Mouse (Mus musculus) CH12F3 (cell line): ENCODE measurements around the gene Tsx.
"Not testable (repeated sequence)": the region's sequence is repeated elsewhere in the genome, so short reads cannot be mapped to it uniquely, and the experiment has no call there.

Source experiments
- in situ Hi-C: fragments of 300-500 bp; cut with MboI; formaldehyde crosslinking; loops from 2 replicates; pipeline ENCODE4 v1.14.3; 2020; ENCODE audit warnings: low sequenced_read_pairs

Gene Tsx

DNA sequence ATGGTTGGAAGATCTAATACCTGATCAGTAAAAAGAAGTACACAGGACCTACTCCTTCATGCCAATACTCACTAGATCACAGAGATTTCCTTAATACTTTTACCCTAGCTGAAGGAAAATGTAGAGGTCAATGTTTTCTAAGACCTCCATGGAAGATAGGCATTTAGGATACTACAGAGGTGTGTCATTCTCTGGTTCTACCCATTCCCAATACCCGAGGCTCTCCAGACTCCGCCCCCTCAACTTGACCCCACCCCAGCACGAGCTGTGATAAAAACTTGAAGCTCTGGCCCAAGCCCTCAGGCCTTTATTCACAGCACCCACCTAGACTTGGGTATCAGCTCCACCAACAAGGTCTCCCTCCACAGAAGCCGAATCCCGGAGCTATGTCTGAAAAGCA, at the start of gene Tsx:
Gene Tsx (plus strand): TSS at position 301 of the 400 bp plus-strand sequence.
- in situ Hi-C loops: no loop called here

GRCm38 (mm10) chrX:103366201-103366600, 48.1 kb upstream of the Tsx start:
- in situ Hi-C loops: loop anchor here (10.0 kb wide), 1 partner anchor 101 kb away; no protein-coding TSS in a partner anchor

DNA sequence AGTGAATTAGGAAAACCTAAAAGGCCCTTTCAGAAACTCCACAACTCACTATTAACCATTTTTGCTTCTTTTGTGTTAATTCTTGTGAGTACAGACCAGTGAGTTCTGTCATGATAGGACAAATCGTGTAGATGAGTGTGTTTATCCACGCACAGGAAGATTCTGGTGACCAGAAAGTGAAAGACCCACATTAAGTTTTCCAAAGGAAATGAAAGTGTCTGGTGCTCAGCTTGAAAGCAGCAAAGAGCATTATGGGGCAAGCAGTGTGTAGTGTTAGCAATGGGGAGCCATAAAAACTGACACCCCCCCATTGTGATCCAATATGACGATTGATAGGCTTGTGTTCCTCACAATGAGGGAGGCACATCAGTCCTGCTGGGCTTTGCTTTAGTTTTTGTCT, 45.6 kb upstream of the Tsx start:
- in situ Hi-C loops: loop anchor here (10.0 kb wide), 1 partner anchor 104 kb away; no protein-coding TSS in a partner anchor

- in situ Hi-C loops: no loop called here
Measured at GRCm38 (mm10) chrX:103371221-103371620, 43.0 kb upstream of the Tsx start.

DNA sequence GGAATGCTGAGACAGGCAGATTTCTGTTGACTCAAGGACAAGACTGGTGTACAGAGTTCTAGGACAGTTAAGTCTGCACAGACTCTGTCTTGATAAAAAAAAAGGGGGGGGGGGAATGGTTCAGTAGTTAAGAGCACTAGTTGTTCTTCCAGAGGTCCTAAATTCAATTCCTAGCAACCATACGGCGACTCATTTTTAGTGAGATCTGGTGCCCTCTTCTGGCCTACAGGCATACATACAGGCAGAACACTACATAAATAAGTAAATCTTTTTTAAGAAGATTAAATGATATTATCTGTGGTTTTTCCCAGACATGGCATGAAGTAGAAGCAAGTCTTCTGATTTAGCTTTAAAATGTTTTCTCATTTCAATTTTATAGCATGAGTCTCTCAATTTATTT, 42.6 kb upstream of the Tsx start:
- in situ Hi-C loops: no loop called here

DNA sequence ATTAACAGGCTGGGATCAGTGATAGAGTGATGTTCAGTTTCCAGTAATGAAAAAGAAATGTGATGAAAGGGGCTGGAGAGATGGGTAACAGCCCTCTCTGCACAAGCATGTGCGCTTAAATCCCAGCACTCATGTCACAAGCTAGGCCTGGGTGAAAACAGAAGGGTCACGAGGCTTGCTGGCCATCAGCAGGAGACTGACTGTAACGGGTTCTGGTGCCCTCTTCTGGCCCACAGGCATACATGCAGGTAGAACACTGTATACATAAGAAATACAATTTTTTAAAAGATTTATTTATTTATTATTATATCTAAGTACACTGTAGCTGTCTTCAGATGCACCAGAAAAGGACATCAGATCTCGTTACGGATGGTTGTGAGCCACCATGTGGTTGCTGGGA, 40.0 kb upstream of the Tsx start:
- in situ Hi-C loops: no loop called here

GRCm38 (mm10) chrX:103384528-103384927, 29.7 kb upstream of the Tsx start:
- in situ Hi-C loops: no loop called here

- in situ Hi-C loops: no loop called here
Measured at GRCm38 (mm10) chrX:103388131-103388530, 26.1 kb upstream of the Tsx start.

GRCm38 (mm10) chrX:103393841-103394240, 20.4 kb upstream of the Tsx start:
- in situ Hi-C loops: no loop called here

DNA sequence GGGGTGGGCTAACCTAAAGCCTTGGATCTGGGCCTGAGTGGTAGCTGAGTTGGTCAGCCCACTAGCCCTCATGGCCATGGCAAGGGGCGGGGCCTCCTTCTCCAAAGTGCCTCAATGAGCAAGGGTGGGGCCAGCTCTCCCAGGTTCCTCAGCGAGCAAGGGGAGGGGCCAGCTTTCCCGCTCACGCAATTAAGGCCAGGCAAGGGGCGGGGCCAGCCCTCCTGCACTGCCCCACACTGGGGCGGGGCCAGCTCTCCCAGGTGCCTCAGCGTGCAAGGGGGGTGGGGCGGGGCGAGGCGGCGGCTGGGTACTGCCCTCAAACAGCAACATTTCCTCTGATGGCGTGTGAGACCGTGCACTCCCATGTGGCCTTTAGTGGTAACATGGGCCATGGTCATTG, 9.2 kb upstream of the Tsx start:
- in situ Hi-C loops: no loop called here

DNA sequence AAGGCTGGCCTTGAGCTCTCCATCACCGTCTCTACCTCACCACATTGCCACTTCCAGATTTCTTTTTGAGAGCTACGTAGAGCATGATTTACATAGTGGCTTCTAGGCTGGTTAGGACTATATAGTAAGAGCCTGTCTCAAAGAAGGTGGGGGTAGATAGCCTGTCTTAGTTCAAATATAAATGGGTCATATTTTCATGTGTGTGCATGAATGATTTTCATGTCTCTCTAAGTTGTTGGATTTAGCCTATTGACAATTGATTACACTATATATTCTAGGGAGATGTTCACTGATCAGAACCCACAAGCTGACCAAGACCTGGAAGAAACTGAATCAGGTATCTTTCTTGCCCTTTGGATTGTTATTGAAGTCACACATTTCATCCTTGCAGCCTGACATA, 7.4 kb downstream of the Tsx start, which contains the start of gene Gm26992:
Gene Gm26992 (plus strand): TSS at position 301 of the 400 bp plus-strand sequence.
- in situ Hi-C loops: no loop called here

GRCm38 (mm10) chrX:103427677-103428076, 13.4 kb downstream of the Tsx start:
- in situ Hi-C loops: no loop called here

GRCm38 (mm10) chrX:103432293-103432692, 18.0 kb downstream of the Tsx start:
- in situ Hi-C loops: no loop called here

- in situ Hi-C loops: no loop called here
Measured at GRCm38 (mm10) chrX:103438023-103438422, 23.8 kb downstream of the Tsx start.

DNA sequence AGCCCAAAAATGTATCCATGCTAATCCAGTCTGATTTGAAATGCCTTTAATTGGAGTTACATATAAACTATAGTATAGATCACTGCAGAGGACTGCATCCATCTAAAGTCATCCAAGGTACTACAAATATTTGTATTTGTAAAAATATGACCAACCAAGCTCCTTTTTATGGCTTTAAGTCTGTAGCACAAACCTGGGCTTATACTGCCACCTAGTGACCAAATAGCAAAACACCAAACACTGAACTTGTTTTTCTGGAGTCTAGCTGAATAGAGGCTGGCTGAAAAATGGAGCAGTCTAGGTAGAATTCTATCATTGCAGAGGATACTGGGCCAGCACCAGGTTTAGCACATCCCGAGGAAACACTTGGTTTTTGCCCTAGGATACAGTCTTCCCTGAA, 26.5 kb downstream of the Tsx start:
- in situ Hi-C loops: no loop called here

- in situ Hi-C loops: no loop called here
Measured at GRCm38 (mm10) chrX:103443755-103444154, 29.5 kb downstream of the Tsx start.

DNA sequence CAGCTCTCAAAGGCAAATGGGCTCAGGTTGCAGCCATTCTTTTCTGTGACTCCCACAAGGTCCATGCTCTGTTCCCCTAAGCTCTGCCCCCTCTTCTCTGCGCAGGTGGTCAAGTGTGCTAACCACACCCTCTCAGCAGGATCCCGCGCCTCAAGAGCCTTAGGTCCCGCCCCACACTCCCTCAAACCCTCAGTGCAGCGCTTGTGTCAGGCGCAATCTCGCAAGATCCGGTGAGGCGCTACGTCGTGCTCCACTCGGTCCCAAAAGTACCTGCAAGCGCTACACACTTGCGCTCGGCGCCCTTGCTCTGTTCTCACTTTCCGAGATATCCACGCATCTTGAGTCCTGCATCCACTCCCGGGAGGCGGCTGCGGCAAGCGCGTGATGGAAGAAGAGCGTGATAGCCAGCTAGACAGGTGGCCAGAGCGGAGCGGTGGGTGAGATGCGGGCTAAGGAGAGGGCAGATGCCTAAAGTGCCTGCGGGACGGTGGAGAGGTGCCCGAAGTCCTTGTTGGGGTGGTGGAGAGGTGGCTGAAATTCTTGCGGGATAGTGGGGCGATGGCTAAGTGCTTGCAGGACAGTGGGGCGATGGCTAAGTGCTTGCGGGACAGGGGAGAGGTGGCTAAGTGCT, 33.4 kb downstream of the Tsx start:
- in situ Hi-C loops: no loop called here

DNA sequence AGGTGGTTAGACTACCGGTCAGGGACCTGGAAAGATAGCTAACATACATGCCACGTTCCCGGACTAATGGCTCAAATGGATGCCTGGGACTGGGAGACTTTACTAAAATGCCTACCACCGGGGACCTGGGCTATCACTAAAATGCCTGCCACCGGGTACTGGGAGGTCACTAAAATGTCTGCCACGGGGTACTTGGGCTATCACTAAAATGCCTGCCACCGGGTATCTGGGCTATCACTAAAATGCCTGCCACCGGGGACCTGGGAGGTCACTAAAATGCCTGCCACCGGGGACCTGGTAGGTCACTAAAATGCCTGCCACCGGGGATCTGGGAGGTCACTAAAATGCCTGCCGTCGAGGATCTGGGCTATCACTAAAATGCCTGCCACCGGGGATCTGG, 34.2 kb downstream of the Tsx start:
- in situ Hi-C loops: not testable (repeated sequence)

DNA sequence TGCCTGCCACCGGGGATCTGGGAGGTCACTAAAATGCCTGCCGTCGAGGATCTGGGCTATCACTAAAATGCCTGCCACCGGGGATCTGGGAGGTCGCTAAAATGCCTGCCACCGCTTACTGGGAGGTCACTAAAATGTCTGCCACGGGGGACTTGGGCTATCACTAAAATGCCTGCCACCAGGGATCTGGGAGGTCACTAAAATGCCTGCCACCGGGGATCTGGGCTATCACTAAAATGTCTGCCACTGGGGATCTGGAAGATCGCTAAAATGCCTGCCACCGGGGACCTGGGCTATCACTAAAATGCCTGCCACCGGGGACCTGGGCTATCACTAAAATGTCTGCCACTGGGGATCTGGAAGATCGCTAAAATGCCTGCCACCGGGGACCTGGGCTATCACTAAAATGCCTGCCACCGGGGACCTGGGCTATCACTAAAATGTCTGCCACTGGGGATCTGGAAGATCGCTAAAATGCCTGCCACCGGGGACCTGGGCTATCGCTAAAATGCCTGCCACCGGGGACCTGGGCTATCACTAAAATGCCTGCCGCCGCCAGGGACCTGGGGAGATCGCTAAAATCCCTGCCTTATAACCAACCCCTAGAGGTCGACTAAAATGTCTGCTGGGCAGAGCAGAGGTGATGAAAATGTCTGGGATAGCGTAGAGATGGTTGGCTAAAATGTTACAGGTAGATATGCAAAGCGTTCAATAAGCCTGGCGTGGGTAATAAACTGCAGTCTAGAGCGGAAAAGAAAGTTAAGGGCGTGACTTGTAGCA, 34.9 kb downstream of the Tsx start:
- in situ Hi-C loops: not testable (repeated sequence)

DNA sequence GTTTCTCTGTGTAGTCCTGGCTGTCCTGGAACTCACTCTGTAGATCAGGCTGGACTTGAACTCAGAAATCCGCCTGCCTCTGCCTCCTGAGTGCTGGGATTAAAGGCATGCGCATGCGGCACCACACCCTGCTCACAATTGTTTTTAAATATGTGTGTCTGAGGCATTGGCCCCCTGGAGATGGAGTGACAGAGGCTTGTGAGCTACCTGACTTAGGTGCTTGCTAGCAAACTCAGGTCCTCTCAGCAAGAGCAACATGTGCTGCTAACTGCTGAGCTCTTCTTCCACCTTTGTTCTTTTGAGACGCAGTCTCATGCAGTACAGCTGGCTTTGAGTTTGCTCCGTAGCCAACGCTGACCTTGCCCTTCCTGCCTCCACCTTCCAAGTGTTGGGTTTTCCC, 38.5 kb downstream of the Tsx start:
- in situ Hi-C loops: no loop called here

GRCm38 (mm10) chrX:103460056-103460455, 45.8 kb downstream of the Tsx start:
- in situ Hi-C loops: no loop called here

DNA sequence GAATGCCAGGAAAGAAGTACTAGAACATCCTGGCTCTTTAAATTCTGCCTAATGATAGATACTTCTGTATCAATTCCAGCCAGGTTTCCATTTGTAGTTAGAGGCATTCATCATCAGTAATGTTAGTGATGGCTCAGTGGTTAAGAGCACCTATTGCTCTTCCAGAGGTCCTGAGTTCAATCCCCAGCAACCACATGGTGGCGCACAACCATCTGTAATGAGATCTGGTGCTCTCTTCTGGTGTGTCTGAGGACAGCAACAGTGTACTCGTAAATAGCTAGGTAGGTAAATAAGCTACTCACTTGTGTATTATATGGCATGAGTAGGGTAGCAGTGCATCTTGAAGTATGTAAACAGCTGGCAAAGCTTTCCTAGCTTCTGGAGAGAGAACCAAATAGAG, 54.7 kb downstream of the Tsx start:
- in situ Hi-C loops: no loop called here
